Mouse (Mus musculus): ENCODE data around the gene Sept3. TPM values are rescaled to one million over a fixed set of nuclear protein-coding genes. Genes with fewer than 3 reads are reported as not detected.
A peak's percentile ranks its signal among the peaks of the same experiment; 100 is the strongest.

The Sept3 gene
- polyA plus RNA-seq, 1 experiment from 2014 or later = 111 TPM

- H3K9me3 ChIP-seq = no peaks in the 10 kb centered on the region
- H3K4me1 ChIP-seq (replicated peaks) = peaks cover 46% of the 10 kb centered on the region
- no peak for DNase-seq (ENCODE audit: low spot score)
- 0 out of 2 replicates have a peak overlapping the region, but pooled peaks have one; percentile 9 for H3K27ac ChIP-seq
- peaks cover 29% of the 10 kb centered on the region for H3K27me3 ChIP-seq (ENCODE audit: insufficient read depth, poor library complexity, severe bottlenecking)
- H3K4me3 ChIP-seq = peak overlapping the region; percentile 85; the same call in 1 of the 2 replicates
- WGBS = 91% methylated on average over 5 of the region's 5 CpGs
- peaks cover 59% of the 10 kb centered on the region for H3K36me3 ChIP-seq
These were observed 2.9 kb downstream of the Sept3 start for GRCm38 (mm10) chr15:82277591-82277990.

GRCm38 (mm10) chr15:82280638-82281037 lies 5.9 kb downstream of the Sept3 start:
- no peak for DNase-seq (ENCODE audit: low spot score)

GRCm38 (mm10) chr15:82286157-82286556 lies 11.5 kb downstream of the Sept3 start:
- 71% methylated on average over 12 of the region's 12 CpGs for WGBS
- H3K27me3 ChIP-seq (ENCODE audit: insufficient read depth, poor library complexity, severe bottlenecking) = no peaks in the 10 kb centered on the region
- H3K36me3 ChIP-seq = peaks cover 99% of the 10 kb centered on the region
- no peaks in the 10 kb centered on the region for H3K9me3 ChIP-seq
- no peak overlapping the region for H3K27ac ChIP-seq
- no peak overlapping the region for H3K4me3 ChIP-seq
- no peaks in the 10 kb centered on the region for H3K4me1 ChIP-seq (replicated peaks)
- no peak for DNase-seq (ENCODE audit: low spot score)

More at GRCm38 (mm10) chr15:82280638-82281037, 5.9 kb downstream of the Sept3 start:
- H3K36me3 ChIP-seq = peaks cover 90% of the 10 kb centered on the region
- H3K4me3 ChIP-seq = no peak overlapping the region
- WGBS = 87% methylated on average over 4 of the region's 4 CpGs
- peaks cover under 1% of the 10 kb centered on the region; the same call in 1 of the 2 replicates for H3K27me3 ChIP-seq (ENCODE audit: insufficient read depth, poor library complexity, severe bottlenecking)
- no peaks in the 10 kb centered on the region for H3K9me3 ChIP-seq
- H3K4me1 ChIP-seq (replicated peaks) = peaks cover 26% of the 10 kb centered on the region
- no peak overlapping the region for H3K27ac ChIP-seq

- Histone ChIP-seq H3K36me3 (peaks cover 68% of the 10 kb centered on the region), H3K9me3 (no peaks in the 10 kb centered on the region), H3K27ac (no peak overlapping the region), H3K4me3 (no peak overlapping the region), H3K4me1 (replicated peaks) (peaks cover 23% of the 10 kb centered on the region), H3K27me3 (ENCODE audit: insufficient read depth, poor library complexity, severe bottlenecking) (no peaks in the 10 kb centered on the region)
- DNase-seq (ENCODE audit: low spot score) = no peak
- 94% methylated on average over 7 of the region's 7 CpGs for WGBS
These were observed 15.6 kb downstream of the Sept3 start for GRCm38 (mm10) chr15:82290252-82290651.

- WGBS = 20% methylated on average over 5 of the region's 5 CpGs
- peak overlapping the region; percentile 66 for H3K27ac ChIP-seq
- peak overlapping the region; percentile 32 for H3K4me3 ChIP-seq
- H3K9me3 ChIP-seq = no peaks in the 10 kb centered on the region
- no peaks in the 10 kb centered on the region for H3K27me3 ChIP-seq (ENCODE audit: insufficient read depth, poor library complexity, severe bottlenecking)
- peaks cover 27% of the 10 kb centered on the region for H3K4me1 ChIP-seq (replicated peaks)
- peaks cover 42% of the 10 kb centered on the region for H3K36me3 ChIP-seq
- no peak for DNase-seq (ENCODE audit: low spot score)
These were observed 18.2 kb downstream of the Sept3 start for GRCm38 (mm10) chr15:82292851-82293250.

GRCm38 (mm10) chr15:82293271-82293711 lies 18.6 kb downstream of the Sept3 start:
- Histone ChIP-seq H3K4me1 (replicated peaks) (peaks cover 27% of the 10 kb centered on the region), H3K4me3 (peak overlapping the region; percentile 32), H3K27ac (peak overlapping the region; percentile 66), H3K36me3 (peaks cover 37% of the 10 kb centered on the region), H3K9me3 (no peaks in the 10 kb centered on the region), H3K27me3 (ENCODE audit: insufficient read depth, poor library complexity, severe bottlenecking) (no peaks in the 10 kb centered on the region)
- 8% methylated on average over 7 of the region's 7 CpGs for WGBS
- DNase-seq (ENCODE audit: low spot score) = peak; percentile 70

GRCm38 (mm10) chr15:82294059-82294458 lies 19.4 kb downstream of the Sept3 start:
- Histone ChIP-seq H3K27ac (no peak overlapping the region), H3K4me3 (no peak overlapping the region), H3K27me3 (ENCODE audit: insufficient read depth, poor library complexity, severe bottlenecking) (peaks cover 6% of the 10 kb centered on the region; the same call in 1 of the 2 replicates), H3K4me1 (replicated peaks) (peaks cover 32% of the 10 kb centered on the region), H3K36me3 (peaks cover 30% of the 10 kb centered on the region), H3K9me3 (peaks cover 5% of the 10 kb centered on the region; the same call in 1 of the 2 replicates)
- DNase-seq (ENCODE audit: low spot score) = peak; percentile 36
- WGBS = 53% methylated on average over 8 of the region's 8 CpGs

GRCm38 (mm10) chr15:82298764-82299561 lies 24.3 kb downstream of the Sept3 start, which contains the start of gene Wbp2nl:
Gene Wbp2nl (plus strand): TSS chr15:82298954.
- 59% methylated on average over 39 of the region's 39 CpGs for WGBS
- DNase-seq (ENCODE audit: low spot score) = no peak
- Histone ChIP-seq H3K9me3 (peaks cover 5% of the 10 kb centered on the region; the same call in 1 of the 2 replicates), H3K4me1 (replicated peaks) (peaks cover 16% of the 10 kb centered on the region), H3K27ac (no peak within 1 kb of the TSS), H3K4me3 (no peak within 1 kb of the TSS), H3K36me3 (no peaks in the 10 kb centered on the region), H3K27me3 (ENCODE audit: insufficient read depth, poor library complexity, severe bottlenecking) (peaks cover 12% of the 10 kb centered on the region; the same call in 1 of the 2 replicates)

GRCm38 (mm10) chr15:82307107-82307506 lies 32.4 kb downstream of the Sept3 start:
- Histone ChIP-seq H3K27me3 (ENCODE audit: insufficient read depth, poor library complexity, severe bottlenecking) (no peaks in the 10 kb centered on the region), H3K27ac (no peak overlapping the region), H3K9me3 (no peaks in the 10 kb centered on the region), H3K4me1 (replicated peaks) (no peaks in the 10 kb centered on the region), H3K4me3 (no peak overlapping the region), H3K36me3 (no peaks in the 10 kb centered on the region)
- WGBS = 79% methylated on average over 3 of the region's 3 CpGs
- no peak for DNase-seq (ENCODE audit: low spot score)

GRCm38 (mm10) chr15:82308416-82308815 lies 33.7 kb downstream of the Sept3 start:
- no peaks in the 10 kb centered on the region for H3K36me3 ChIP-seq
- no peak for DNase-seq (ENCODE audit: low spot score)
- WGBS = 86% methylated on average over 3 of the region's 3 CpGs

GRCm38 (mm10) chr15:82317839-82318238 lies 43.1 kb downstream of the Sept3 start:
- 90% methylated on average over 6 of the region's 6 CpGs for WGBS

More at GRCm38 (mm10) chr15:82308416-82308815, 33.7 kb downstream of the Sept3 start:
- H3K27me3 ChIP-seq (ENCODE audit: insufficient read depth, poor library complexity, severe bottlenecking) = no peaks in the 10 kb centered on the region
- no peak overlapping the region for H3K27ac ChIP-seq
- H3K4me1 ChIP-seq (replicated peaks) = no peaks in the 10 kb centered on the region
- H3K9me3 ChIP-seq = no peaks in the 10 kb centered on the region
- H3K4me3 ChIP-seq = no peak overlapping the region

GRCm38 (mm10) chr15:82319613-82320012 lies 44.9 kb downstream of the Sept3 start:
- DNase-seq (ENCODE audit: low spot score) = no peak
- Histone ChIP-seq H3K4me1 (replicated peaks) (0 out of 2 replicates have a peak, but pooled peaks cover 6% of the 10 kb centered on the region), H3K27ac (no peak overlapping the region), H3K4me3 (no peak overlapping the region), H3K36me3 (no peaks in the 10 kb centered on the region), H3K9me3 (no peaks in the 10 kb centered on the region), H3K27me3 (ENCODE audit: insufficient read depth, poor library complexity, severe bottlenecking) (no peaks in the 10 kb centered on the region)
- WGBS = 93% methylated on average over 1 of the region's 1 CpGs

More at GRCm38 (mm10) chr15:82317839-82318238, 43.1 kb downstream of the Sept3 start:
- Histone ChIP-seq H3K4me1 (replicated peaks) (0 out of 2 replicates have a peak, but pooled peaks cover 2% of the 10 kb centered on the region), H3K27me3 (ENCODE audit: insufficient read depth, poor library complexity, severe bottlenecking) (no peaks in the 10 kb centered on the region), H3K27ac (no peak overlapping the region), H3K9me3 (no peaks in the 10 kb centered on the region), H3K4me3 (no peak overlapping the region), H3K36me3 (no peaks in the 10 kb centered on the region)
- no peak for DNase-seq (ENCODE audit: low spot score)

- WGBS = 77% methylated on average over 8 of the region's 8 CpGs
- no peaks in the 10 kb centered on the region for H3K9me3 ChIP-seq
These were observed 47.5 kb downstream of the Sept3 start for GRCm38 (mm10) chr15:82322195-82322594.

More at GRCm38 (mm10) chr15:82322195-82322594, 47.5 kb downstream of the Sept3 start:
- H3K27ac ChIP-seq = no peak overlapping the region
- H3K4me1 ChIP-seq (replicated peaks) = 0 out of 2 replicates have a peak, but pooled peaks cover 6% of the 10 kb centered on the region
- no peaks in the 10 kb centered on the region for H3K36me3 ChIP-seq
- no peak overlapping the region for H3K4me3 ChIP-seq
- H3K27me3 ChIP-seq (ENCODE audit: insufficient read depth, poor library complexity, severe bottlenecking) = no peaks in the 10 kb centered on the region
- DNase-seq (ENCODE audit: low spot score) = no peak
